Mouse (Mus musculus): ENCODE data around the gene Col4a3.
A peak's percentile ranks its signal among the peaks of the same experiment; 100 is the strongest.

The Col4a3 gene

DNA sequence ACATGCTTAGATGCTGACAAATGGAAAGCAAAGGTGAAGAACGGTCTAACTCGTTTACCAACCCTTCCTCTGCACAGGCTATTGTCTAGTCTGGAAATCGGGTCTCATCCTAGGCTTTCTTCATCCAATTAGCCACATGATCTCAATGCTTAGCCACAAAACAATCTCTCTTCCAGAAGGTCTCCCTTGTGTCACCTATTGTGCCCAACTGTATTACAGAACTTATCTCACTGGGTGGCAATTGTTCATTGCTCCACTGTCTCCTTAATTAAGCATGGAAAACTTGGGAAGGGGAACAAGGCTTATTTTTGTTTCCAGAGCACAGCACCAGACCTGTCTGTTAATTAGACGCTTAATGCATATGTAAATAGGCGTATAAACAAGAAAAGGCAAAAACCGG, 101.2 kb downstream of the Col4a3 start:
- DNase-seq = no peak

DNA sequence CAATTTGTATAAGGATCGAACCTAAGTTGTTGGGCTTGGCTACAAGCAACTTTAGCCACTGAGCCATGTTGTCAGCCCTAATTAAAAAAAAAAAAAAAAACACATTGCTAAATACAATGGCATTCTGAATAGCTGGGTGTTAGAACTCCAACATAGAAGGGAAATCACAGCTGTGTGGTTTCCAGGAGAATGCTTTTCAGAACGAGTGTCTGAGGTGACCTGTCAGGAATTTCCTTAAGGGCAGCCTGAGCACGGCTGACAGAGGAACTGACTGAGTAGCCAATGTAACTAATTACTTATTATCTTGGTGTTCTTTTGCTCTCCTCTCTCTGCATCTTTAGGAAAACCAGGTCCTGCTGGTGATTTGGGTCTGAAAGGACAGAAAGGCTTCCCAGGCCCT, 109.2 kb downstream of the Col4a3 start:
- no peak for DNase-seq

DNA sequence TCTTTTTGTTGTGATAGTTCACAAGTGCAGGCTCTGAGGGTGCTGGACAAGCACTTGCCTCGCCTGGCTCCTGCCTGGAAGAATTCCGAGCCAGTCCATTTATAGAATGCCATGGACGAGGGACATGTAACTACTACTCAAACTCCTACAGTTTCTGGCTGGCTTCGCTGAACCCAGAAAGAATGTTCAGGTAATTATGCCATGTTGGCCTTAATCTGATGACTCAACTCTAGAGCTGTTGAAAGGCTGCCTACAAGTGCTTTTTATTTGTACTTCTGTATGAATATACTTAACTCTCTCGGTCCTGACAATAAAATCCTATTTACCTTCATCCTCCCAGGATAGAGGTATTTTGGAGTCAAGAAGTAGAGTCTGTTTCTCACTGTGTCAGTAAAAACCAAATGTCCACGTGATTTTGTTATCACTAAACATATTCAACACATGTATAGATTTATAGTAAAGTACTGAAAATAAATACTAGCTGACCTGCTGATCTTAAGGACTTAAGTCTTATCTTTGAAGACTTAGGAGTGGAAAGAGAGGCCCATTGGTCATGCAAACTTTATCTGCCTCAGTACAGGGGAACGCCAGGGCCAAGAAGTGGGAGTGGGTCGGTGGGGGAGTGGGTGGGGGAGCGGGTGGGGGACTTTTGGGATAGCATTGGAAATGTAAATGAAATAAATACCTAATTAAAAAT, 131.2 kb downstream of the Col4a3 start:
- no peak for DNase-seq

DNA sequence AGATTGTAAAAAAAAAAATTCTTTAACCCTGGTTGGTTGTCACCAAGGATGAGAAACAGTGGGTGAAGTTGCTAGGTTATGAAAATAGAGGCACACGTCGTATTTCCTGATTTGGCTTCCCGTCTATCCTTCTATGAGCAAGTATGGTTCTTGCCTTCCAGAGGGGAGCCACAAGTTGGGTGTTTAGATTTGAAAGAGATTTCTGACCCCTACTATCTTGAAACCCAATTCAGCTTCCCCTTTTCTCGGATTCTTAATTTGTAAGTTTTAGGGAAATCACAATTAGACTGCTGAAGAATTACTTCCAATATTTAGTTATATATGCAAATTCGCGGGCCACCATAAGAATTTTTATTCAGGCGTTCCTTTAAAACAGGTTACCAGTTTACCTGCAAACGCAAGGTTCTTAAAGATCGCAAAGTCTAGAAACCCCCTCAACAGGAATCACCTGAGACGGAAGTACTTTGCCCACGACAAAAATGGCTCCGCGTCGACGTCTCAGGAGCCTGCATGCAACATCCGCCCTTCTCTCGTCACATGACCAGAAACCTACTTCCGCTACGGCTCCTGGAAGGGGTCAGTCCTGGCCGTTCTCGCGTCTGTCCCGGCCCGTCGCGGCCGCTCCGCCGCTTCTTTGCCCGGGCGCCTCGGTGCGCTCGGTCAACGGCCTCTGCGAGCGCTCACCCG, 137.8 kb downstream of the Col4a3 start, which contains the start of gene Mff:
Gene Mff, plus strand, starts transcription at position 552 of the 687 bp plus-strand sequence.
- DNase-seq = peak; percentile 91

DNA sequence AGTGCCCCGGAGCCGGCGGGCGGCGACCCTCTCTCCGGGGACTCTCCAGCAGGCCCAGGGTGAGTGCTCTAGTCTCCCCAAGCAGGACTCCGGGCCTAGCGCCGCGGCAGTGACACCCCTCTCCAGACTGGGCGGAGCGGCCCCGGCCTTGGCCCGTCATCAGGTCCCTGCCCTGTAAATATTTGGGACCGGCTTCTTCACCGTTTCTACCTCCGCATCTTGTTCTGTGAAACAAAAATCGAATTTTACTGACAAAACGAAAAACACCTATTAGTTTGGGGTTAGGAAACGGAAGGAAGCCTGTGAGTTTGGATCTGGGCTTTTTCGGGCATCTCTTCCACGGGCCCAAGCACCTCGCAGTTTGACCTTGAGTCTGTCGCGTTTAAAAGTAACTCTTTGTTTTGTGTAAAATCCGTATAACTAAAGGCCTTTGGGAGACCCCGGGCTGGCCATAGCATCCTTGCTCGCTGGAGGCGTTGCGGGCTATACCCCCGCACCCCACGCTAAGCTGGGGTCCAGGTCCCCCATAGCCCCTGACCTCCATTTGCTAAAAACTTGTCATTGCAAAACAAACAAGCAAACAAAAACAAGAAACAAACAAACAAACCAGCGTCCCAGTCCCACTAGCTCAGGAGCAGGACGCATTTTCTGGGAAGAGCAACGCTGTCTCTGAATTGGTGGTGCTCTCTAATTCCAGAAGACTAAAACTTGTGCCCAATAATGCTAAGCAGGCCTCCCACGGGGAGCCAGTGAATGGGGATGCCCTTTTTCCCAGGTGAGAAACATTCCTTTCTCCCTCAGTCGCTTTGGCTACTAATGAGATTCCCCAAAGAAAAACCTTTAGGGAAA, 138.5 kb downstream of the Col4a3 start:
- no peak for DNase-seq

DNA sequence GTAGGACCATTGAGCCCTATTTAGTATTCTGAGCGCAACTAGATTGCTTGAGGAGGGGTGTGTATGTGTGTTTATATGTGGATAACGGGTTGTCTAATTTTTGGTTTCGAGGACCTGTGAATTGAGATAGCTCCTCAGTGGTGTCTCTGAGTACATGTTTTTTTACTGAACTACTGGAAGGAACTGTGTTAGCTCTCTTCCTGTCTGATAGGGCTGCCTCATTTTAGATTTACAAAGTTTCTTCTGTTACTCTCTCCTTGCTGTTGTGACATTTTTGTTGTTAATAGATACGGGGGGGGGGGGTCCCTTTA, 139.1 kb downstream of the Col4a3 start:
- no peak for DNase-seq

DNA sequence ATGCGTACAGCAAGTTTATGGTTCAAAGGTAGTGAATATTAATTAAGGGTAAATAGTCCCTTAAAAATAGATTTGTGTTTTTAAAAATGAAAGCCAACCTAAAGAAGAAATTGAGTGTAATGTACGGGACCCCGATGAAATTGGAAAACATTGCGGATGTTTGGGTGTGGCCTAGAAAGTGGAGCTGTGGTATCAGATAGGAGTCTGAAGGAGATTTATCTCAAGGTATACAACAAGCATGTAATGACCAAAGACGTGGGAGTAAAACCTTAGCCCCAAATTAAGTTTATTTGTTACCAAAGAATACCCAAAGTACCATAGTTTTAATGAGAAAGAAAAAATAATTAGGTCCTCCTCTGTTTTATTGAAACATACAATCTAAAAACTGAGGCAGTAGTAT, 139.8 kb downstream of the Col4a3 start:
- DNase-seq = no peak

DNA sequence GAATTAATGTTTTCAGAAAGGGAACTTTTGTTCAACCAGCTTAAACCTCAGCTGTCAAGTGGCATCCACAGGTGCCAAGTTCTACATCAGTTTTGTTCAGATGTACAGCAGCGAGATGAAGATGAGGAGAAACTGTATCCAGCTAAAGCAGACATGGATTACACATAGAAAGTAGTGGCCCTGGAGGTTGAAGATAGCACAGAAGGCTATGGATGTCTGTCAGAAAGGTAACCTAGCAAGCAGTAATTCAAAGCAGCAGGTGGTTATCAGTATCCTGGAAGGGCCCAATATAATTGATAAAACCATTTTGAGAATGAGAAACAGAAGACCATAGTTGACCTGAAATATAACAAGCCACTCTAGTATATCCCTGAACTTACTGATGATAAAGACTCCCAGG, 146.6 kb downstream of the Col4a3 start:
- DNase-seq = no peak

DNA sequence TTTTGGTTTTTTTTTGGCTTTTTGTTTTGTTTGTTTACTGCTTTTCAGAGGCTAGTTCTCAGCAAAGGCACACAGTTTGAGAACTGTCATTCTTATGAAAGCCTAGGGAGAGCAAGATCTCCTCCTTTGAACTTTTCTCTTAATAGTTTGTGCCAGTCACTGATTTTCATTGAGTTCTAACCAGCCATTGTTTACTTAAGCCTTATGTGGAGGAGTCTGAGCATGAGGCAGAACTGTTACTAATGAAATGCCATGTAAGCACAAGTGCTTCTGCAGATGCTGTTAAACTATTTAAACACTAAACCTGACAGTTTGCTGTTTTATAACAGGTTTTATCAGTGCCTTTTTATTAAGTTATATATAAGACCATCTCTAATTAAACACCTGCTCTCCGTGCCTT, 151.3 kb downstream of the Col4a3 start:
- no peak for DNase-seq

DNA sequence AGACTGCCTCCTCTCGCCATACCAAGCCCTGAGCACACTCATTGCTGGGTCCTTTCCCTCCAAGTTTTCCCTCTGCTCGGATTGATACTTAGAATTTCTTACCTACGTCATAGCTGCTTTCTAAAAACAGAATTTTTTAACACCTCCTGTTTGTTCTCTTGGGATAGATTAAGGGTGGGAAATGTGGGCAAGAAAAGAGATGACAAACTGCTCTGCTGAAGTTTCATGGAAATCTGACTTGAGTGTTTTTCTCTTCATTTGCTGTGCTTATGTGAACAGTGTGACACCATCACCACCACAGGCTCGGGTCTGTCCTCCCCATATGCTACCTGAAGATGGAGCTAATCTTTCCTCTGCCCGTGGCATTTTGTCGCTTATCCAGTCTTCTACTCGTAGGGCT, 154.8 kb downstream of the Col4a3 start:
- no peak for DNase-seq

DNA sequence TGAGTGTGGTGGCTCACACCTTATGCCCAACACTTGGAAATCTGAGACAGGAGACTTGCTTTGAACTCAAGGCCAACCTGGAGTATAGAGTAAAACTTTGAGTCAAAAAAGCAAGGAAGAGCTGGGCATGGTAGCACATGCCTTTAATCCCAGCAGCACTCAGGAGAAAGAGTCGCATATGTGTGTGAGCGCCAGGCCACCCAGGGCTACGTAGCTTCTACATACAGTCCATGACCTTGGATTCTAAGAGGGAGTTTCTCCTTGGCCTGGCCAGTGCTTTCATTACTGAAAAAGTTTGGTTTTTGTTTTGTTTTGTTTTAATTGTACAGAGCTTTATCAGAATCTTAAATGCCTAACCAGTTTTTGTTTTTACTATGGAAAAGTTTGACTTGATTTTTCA, 157.2 kb downstream of the Col4a3 start:
- DNase-seq = no peak

DNA sequence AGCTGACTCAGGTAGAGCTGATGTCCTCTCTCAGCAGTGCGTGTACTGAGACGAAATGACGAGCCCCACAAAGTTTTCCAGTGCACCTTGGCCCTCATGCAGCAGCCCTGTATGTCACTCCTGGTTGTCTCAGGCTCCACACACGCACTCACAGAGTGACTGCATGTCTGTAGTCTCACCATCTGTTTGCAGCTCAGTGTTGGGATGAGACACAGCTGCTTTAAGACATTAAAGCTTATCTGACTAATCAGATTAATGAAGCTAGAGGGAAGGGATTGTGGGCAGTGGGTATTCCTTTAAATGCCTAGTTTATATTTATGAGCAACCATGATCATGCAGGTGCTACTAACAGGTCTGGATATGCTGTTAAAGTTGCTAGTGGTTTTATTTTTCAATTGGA, 159.7 kb downstream of the Col4a3 start:
- DNase-seq = no peak

DNA sequence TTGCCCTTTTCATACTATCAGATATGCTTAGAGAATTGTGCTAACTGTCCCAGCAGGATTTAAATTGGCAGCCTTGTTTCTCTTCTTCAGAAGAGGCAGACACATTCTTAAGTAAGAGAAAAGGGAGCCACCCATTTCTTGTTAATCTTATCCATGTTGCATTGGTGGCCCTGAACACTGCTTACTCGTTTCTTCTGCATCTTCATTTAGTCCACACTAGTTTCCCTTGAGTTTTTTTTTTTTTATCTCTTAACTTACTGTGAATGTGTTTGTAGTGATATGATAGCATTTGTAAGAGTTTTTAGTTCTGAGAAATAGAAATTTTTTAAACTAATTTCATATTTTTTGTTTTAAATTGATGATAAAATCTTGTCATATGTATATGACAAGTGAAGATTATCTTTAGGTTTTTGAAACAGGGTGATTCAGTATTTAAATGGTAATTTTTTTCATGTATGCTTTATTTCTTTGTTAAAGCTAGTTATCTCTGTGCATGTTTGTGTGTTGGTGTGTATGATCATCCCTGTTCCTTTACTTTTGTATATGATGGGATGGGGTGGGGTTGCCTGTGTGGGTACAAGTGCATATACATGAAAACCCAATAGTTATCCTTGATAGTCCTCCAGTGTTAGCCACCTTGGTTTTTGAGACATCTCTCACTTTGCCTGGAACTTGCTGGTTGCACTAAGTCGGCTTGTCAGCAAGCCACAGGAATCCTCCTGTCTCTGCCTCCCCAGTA, 161.2 kb downstream of the Col4a3 start:
- DNase-seq = no peak

DNA sequence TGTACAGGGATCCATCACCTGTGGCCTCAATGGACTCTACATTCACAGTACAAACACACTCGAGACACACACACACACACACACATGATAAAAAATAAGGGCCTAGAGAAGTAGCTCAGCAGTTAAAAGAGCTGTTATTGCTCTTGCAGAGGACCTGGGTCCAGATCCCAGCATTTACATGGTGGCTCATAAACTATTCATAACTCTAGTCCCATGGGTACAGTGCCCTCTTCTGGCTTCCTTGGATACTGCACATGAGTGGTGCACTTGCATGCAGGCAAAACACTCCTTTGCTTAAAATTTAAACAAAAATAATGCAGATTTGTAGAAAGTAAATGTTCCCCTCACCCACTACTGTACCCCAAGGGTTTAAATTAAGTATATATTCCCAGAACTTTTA, 172.8 kb downstream of the Col4a3 start:
- DNase-seq = no peak

DNA sequence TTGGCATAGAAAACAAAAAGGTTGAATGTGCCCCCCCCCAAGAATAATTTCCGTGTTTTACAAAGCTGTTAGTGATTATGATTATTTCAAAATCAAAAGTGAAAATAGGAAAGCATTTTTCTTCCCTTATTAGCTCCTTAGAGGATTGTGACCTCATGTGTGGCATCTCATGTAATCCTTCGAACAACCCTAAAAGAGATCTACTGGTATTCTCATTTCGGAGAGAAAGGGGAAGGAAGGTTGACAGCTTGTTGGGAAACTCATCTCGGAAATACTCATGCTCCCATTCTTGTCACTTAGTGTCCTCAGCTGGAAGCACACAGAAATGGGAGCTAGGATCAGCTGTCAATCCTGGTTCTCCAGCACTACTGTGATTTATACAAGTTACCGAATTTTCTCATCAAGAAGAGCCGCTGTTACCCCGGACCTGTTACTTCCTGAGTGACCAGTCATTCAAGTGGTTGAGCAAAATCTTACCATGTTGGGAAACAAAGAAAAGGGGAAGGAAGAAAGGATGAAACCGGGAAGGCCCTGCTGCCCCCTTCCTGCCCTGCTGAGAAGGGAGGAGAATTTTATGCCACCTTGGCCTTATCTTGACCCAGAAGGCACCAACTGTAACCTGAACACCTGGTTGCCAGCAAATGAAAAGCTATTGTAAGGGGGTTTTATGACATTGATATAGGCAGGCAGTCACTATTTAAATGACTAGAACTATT, 174.9 kb downstream of the Col4a3 start:
- DNase-seq = no peak

DNA sequence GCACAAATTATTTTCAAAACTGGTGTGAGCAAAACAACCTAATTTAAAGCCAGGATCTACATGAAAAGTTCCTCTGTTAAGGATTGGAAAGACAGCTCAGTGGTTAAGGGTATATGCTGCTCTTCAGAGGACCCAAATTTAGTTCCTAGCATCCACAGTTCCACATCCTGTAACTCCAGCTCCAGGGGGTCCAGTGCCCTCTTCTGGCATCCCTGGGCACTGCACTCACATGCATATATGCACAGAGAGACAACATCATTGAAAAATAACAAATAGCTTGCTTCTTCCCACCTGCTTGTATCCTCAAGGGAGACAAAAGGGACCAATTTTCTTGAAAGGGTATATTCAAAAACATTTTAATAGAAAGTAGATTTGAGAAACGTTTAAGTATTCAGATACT, 175.6 kb downstream of the Col4a3 start:
- no peak for DNase-seq

DNA sequence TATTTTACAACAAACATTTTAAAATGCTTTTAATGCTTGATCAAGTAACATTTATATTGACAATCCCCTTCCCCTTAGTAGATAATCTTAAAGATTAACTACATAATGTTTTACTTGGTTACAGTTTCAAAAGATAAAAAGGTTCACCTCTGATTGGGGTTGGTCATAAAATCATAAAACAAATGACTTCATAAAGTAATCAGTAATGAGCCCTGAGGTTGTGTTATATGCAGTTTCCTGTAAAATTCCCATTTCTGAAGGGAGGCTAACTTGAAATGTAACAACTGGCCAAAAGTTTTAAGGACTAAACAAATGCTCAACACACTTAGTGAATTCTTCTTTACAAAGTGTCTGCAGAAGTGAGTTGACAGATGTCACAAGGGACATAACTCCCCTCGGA, 179.5 kb downstream of the Col4a3 start:
- no peak for DNase-seq

DNA sequence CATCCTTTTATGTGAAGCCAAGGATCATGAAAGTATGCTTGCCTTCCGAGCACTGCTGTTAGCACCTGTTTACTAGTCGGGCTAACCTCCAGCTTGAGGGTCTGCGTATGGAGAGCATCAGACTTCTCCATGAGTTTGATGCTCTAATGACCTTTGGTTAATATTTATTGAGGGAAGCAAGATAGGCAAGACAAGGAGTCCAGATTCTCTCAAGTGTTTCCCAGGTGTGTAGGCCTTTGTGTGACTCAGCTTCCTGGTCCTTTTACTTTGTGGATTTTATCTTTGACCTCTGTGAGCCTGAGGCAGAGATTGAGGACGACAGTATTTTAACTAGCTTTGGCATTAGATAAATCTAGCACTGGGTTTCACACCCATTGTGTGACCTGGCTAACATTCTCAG, 179.9 kb downstream of the Col4a3 start:
- no peak for DNase-seq

DNA sequence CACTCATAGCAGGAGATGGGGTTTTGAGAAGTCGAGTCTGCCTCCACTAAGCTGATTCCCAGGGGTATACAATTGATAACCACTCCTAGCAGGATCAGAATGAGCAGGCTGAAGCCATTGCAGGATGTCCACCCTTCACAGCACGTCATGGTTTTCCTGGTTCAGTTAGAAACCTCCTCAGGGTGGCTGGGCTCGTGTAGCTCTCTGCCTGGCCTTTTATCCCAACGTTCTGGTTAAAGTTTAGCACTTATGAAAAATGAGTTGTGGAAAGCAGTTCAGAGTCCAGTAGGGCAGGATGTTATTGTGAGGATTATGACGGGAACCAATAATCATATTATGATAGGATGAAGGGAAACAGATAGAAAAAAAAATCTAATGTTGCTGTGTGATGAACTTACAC, 181.5 kb downstream of the Col4a3 start, which contains the start of gene Tm4sf20:
Gene Tm4sf20, minus strand, starts transcription at position 193 of the 400 bp plus-strand sequence.
- DNase-seq = no peak

DNA sequence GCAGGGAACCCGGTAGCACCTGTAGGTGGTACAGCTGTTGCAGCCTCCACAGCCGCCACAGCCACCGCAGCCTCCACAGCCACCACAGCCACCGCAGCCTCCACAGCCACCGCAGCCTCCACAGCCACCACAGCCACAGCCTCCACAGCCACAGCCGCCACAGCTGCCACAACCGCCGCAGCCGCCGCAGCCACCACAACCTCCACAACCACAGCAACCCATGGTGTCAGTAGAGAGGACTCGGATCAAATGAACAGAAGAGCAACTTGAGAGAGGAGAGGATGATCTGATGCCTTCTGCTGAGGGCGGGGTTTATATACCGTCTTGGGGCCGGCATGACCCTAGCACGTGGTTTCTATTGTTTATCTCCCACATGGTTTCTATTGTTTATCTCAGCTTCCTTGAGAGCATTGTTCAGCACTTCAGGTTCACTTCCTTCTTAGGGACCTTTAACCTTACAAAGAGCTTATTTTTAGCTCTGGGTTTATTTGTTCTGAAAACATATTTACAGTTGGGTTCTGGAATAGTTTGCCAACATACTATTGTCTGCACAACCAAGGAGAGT, 184.4 kb downstream of the Col4a3 start, which contains the start of gene Gm47791:
Gene Gm47791, minus strand, starts transcription at position 222 of the 565 bp plus-strand sequence.
- no peak for DNase-seq

All from kidney, adult 11 months (tissue).